Mouse (Mus musculus) lung, embryonic 15.5 days (tissue): ENCODE measurements around the gene Pdlim5. TPM values are rescaled to one million over a fixed set of nuclear protein-coding genes. Genes with fewer than 3 reads are reported as not detected.

Experiments used
- ATAC-seq: fragments of 200-750 bp; cut with Nextera tagmentation; 2 replicates; pipeline ENCODE4 v1.8.0; 2017; ENCODE audit warnings: moderate number of reproducible peaks, borderline replicate concordance; ENCODE audit not compliant: low FRiP score, low TSS enrichment; ENCODE audit errors: extremely low read depth
- H3K27ac ChIP-seq: fragments of 300-500 bp; sonication (generic); 2 replicates; pipeline ENCODE4 v1.5.1; 2015; ENCODE audit warnings: moderate library complexity, mild to moderate bottlenecking, inconsistent platforms
- H3K27me3 ChIP-seq: fragments of 300-500 bp; sonication (generic); 2 replicates; pipeline ENCODE4 v1.6.1; 2015; ENCODE audit warnings: inconsistent platforms
- H3K36me3 ChIP-seq: fragments of 300-500 bp; sonication (generic); 2 replicates; pipeline ENCODE4 v1.6.1; 2015; ENCODE audit warnings: inconsistent platforms
- H3K4me1 ChIP-seq: fragments of 300-500 bp; sonication (generic); 2 replicates; pipeline ENCODE4 v1.6.1; 2015; ENCODE audit warnings: inconsistent platforms
- H3K4me2 ChIP-seq: fragments of 300-500 bp; sonication (generic); 2 replicates; pipeline ENCODE4 v1.6.1; 2015; ENCODE audit warnings: inconsistent platforms, mild to moderate bottlenecking, moderate library complexity
- H3K4me3 ChIP-seq: fragments of 300-500 bp; sonication (generic); 2 replicates; pipeline ENCODE4 v1.5.1; 2015; ENCODE audit warnings: mild to moderate bottlenecking, inconsistent platforms
- H3K9ac ChIP-seq: fragments of 300-500 bp; sonication (generic); 2 replicates; pipeline ENCODE4 v1.6.1; 2015; ENCODE audit warnings: inconsistent platforms
- H3K9me3 ChIP-seq: fragments of 300-500 bp; sonication (generic); 2 replicates; pipeline ENCODE4 v1.6.1; 2016; ENCODE audit warnings: inconsistent platforms
- WGBS: fragments of 180-500 bp; shearing (Covaris S2); methylation state at CpG from one replicate; pipeline ENCODE4 v1.1.7; 2015; 5-methylcytosine and 5-hydroxymethylcytosine counted together
- polyA plus RNA-seq: library from polyadenylated mRNA; unstranded; fragments of >200 nt; fragmentation: Nextera tagmentation; extraction: Ambion mirVana; gene quantifications from 2 replicates; pipeline ENCODE4 v1.2.1, GENCODE M21; 2015

Pdlim5 gene
- polyA plus RNA-seq, 1 experiment from 2014 or later = 24.2 TPM

- H3K27ac ChIP-seq = no peak overlapping the region
- ATAC-seq = no peak
- H3K4me2 ChIP-seq = no peak overlapping the region
- H3K9ac ChIP-seq = no peak overlapping the region
- WGBS = 80% methylated on average over 4 of the region's 4 CpGs
- H3K27me3 ChIP-seq = no peaks in the 10 kb centered on the region
- no peak overlapping the region for H3K4me3 ChIP-seq
- H3K9me3 ChIP-seq = no peaks in the 10 kb centered on the region
- H3K4me1 ChIP-seq = no peaks in the 10 kb centered on the region
- no peaks in the 10 kb centered on the region for H3K36me3 ChIP-seq
Observed at GRCm38 (mm10) chr3:142331872-142332554, 63.5 kb downstream of the Pdlim5 start.

- no peak overlapping the region for H3K9ac ChIP-seq
- no peaks in the 10 kb centered on the region for H3K27me3 ChIP-seq
- no peaks in the 10 kb centered on the region for H3K36me3 ChIP-seq
- H3K27ac ChIP-seq = no peak overlapping the region
- ATAC-seq = no peak
- H3K4me1 ChIP-seq = no peaks in the 10 kb centered on the region
- no peak overlapping the region for H3K4me2 ChIP-seq
- no peaks in the 10 kb centered on the region for H3K9me3 ChIP-seq
- 53% methylated on average over 3 of the region's 3 CpGs for WGBS
- H3K4me3 ChIP-seq = no peak overlapping the region
Observed at GRCm38 (mm10) chr3:142330425-142330824, 65.1 kb downstream of the Pdlim5 start.

- Histone ChIP-seq H3K4me2 (no peak overlapping the region), H3K36me3 (no peaks in the 10 kb centered on the region), H3K9ac (no peak overlapping the region), H3K27me3 (no peaks in the 10 kb centered on the region), H3K4me1 (0 out of 2 replicates have a peak, but pooled peaks cover 4% of the 10 kb centered on the region), H3K4me3 (no peak overlapping the region), H3K9me3 (no peaks in the 10 kb centered on the region), H3K27ac (no peak overlapping the region)
- 53% methylated on average over 6 of the region's 6 CpGs for WGBS
- ATAC-seq = no peak
Observed at GRCm38 (mm10) chr3:142323592-142323991, 71.9 kb downstream of the Pdlim5 start.

GRCm38 (mm10) chr3:142321930-142322329 is 73.6 kb downstream of the Pdlim5 start:
- H3K4me3 ChIP-seq = no peak overlapping the region
- no peaks in the 10 kb centered on the region for H3K27me3 ChIP-seq
- no peaks in the 10 kb centered on the region for H3K36me3 ChIP-seq
- H3K9ac ChIP-seq = no peak overlapping the region
- H3K4me1 ChIP-seq = 0 out of 2 replicates have a peak, but pooled peaks cover 6% of the 10 kb centered on the region
- no peak overlapping the region for H3K27ac ChIP-seq
- no peak for ATAC-seq
- WGBS = 41% methylated on average over 6 of the region's 6 CpGs
- no peaks in the 10 kb centered on the region for H3K9me3 ChIP-seq
- H3K4me2 ChIP-seq = no peak overlapping the region

GRCm38 (mm10) chr3:142318147-142318546 is 77.3 kb downstream of the Pdlim5 start:
- Histone ChIP-seq H3K4me2 (no peak overlapping the region), H3K27me3 (no peaks in the 10 kb centered on the region), H3K36me3 (no peaks in the 10 kb centered on the region), H3K9me3 (no peaks in the 10 kb centered on the region), H3K4me1 (0 out of 2 replicates have a peak, but pooled peaks cover 6% of the 10 kb centered on the region), H3K9ac (no peak overlapping the region), H3K4me3 (no peak overlapping the region), H3K27ac (no peak overlapping the region)
- WGBS = 34% methylated on average over 2 of the region's 2 CpGs
- peak; percentile 77; the same call in 1 of the 2 replicates for ATAC-seq

- no peak overlapping the region for H3K9ac ChIP-seq
- ATAC-seq = no peak
- no peak overlapping the region for H3K27ac ChIP-seq
- no peak overlapping the region for H3K4me3 ChIP-seq
- no peaks in the 10 kb centered on the region for H3K9me3 ChIP-seq
- no peaks in the 10 kb centered on the region for H3K27me3 ChIP-seq
- WGBS = 54% methylated on average over 2 of the region's 2 CpGs
- 0 out of 2 replicates have a peak, but pooled peaks cover 3% of the 10 kb centered on the region for H3K4me1 ChIP-seq
- no peaks in the 10 kb centered on the region for H3K36me3 ChIP-seq
- H3K4me2 ChIP-seq = no peak overlapping the region
Observed at GRCm38 (mm10) chr3:142316138-142316740, 79.3 kb downstream of the Pdlim5 start.

GRCm38 (mm10) chr3:142311075-142311474 is 84.4 kb downstream of the Pdlim5 start:
- no peak overlapping the region for H3K4me3 ChIP-seq
- H3K27ac ChIP-seq = no peak overlapping the region
- ATAC-seq = no peak
- no peaks in the 10 kb centered on the region for H3K27me3 ChIP-seq
- H3K9ac ChIP-seq = no peak overlapping the region
- H3K9me3 ChIP-seq = no peaks in the 10 kb centered on the region
- 54% methylated on average over 2 of the region's 2 CpGs for WGBS
- no peaks in the 10 kb centered on the region for H3K36me3 ChIP-seq
- peaks cover 3% of the 10 kb centered on the region; the same call in 1 of the 2 replicates for H3K4me1 ChIP-seq
- no peak overlapping the region for H3K4me2 ChIP-seq

- Histone ChIP-seq H3K9ac (no peak overlapping the region), H3K4me1 (peaks cover 3% of the 10 kb centered on the region; the same call in 1 of the 2 replicates), H3K36me3 (no peaks in the 10 kb centered on the region), H3K27ac (no peak overlapping the region), H3K4me3 (no peak overlapping the region), H3K9me3 (no peaks in the 10 kb centered on the region), H3K27me3 (no peaks in the 10 kb centered on the region), H3K4me2 (no peak overlapping the region)
- no peak for ATAC-seq
- WGBS = 48% methylated on average over 2 of the region's 2 CpGs
Observed at GRCm38 (mm10) chr3:142310446-142310845, 85.0 kb downstream of the Pdlim5 start.

- Histone ChIP-seq H3K27ac (no peak overlapping the region), H3K4me2 (no peak overlapping the region), H3K4me3 (no peak overlapping the region), H3K36me3 (no peaks in the 10 kb centered on the region), H3K27me3 (no peaks in the 10 kb centered on the region), H3K4me1 (no peaks in the 10 kb centered on the region), H3K9me3 (no peaks in the 10 kb centered on the region), H3K9ac (no peak overlapping the region)
- ATAC-seq = no peak
- WGBS = 82% methylated on average over 7 of the region's 7 CpGs
Observed at GRCm38 (mm10) chr3:142295287-142295676, 100.2 kb downstream of the Pdlim5 start.

- H3K4me2 ChIP-seq = no peak overlapping the region
- ATAC-seq = peak; percentile 62; the same call in 1 of the 2 replicates
- H3K27me3 ChIP-seq = no peaks in the 10 kb centered on the region
- no peak overlapping the region for H3K4me3 ChIP-seq
- no peaks in the 10 kb centered on the region for H3K4me1 ChIP-seq
- no peaks in the 10 kb centered on the region for H3K9me3 ChIP-seq
- no peaks in the 10 kb centered on the region for H3K36me3 ChIP-seq
- WGBS = 21% methylated on average over 7 of the region's 7 CpGs
- no peak overlapping the region for H3K27ac ChIP-seq
- H3K9ac ChIP-seq = no peak overlapping the region
Observed at GRCm38 (mm10) chr3:142294616-142295286, 100.7 kb downstream of the Pdlim5 start.

GRCm38 (mm10) chr3:142293561-142293960 is 101.9 kb downstream of the Pdlim5 start:
- no peaks in the 10 kb centered on the region for H3K9me3 ChIP-seq
- WGBS = 77% methylated on average over 7 of the region's 7 CpGs
- no peaks in the 10 kb centered on the region for H3K27me3 ChIP-seq
- H3K36me3 ChIP-seq = no peaks in the 10 kb centered on the region
- H3K27ac ChIP-seq = no peak overlapping the region
- ATAC-seq = no peak
- no peaks in the 10 kb centered on the region for H3K4me1 ChIP-seq
- H3K4me3 ChIP-seq = no peak overlapping the region
- no peak overlapping the region for H3K9ac ChIP-seq
- H3K4me2 ChIP-seq = no peak overlapping the region

GRCm38 (mm10) chr3:142282706-142283105 is 112.8 kb downstream of the Pdlim5 start:
- no peak overlapping the region; the same call in 1 of the 2 replicates for H3K9ac ChIP-seq
- peak overlapping the region; percentile 26 for H3K4me3 ChIP-seq
- peak overlapping the region; percentile 38 for H3K4me2 ChIP-seq
- no peaks in the 10 kb centered on the region; the same call in 1 of the 2 replicates for H3K4me1 ChIP-seq
- no peak overlapping the region for H3K27ac ChIP-seq
- H3K36me3 ChIP-seq = no peaks in the 10 kb centered on the region
- no peak for ATAC-seq
- H3K27me3 ChIP-seq = no peaks in the 10 kb centered on the region
- H3K9me3 ChIP-seq = no peaks in the 10 kb centered on the region
- WGBS = 33% methylated on average over 9 of the region's 9 CpGs
